Comparison of ENCODE assay signal across 1 mouse cellular context in the genomic region with DNA sequence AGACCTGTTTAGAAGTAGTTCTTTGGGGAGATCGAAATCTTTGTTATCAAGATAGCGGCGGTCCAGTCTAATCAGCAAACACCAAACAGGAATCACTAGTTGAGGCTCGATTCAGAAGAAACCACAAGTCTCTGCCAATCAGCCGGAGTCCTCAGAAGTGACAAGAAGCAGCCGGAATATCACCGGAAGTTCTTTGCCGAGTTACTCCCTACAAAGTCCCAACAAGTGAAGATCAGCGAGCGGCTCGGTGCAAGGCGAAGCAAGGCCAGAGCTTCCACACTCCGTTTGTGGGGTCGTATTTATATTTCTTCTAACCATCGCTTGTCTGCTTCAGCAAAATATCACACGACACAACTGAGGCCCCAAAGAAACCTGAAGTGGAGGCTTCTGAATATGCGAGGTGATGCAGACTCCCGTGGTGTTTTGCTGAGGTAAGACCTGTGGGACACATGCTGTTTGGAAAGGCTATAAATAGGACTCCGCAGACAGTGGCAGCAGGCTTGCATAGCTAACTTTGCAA.
TF ChIP-seq lines count a peak whose summit lies in the region.

No protein-coding gene starts in this region.

TF ChIP-seq in ES-E14, 5 proteins besides CTCF, POLR2A, EP300 and RAD21 (continued from another document):
- TF ChIP-seq ZNF384 (IDR thresholded peaks at IDR 0.05; ENCODE audit: low read depth, low read length) = no peak
- TF ChIP-seq CHD2 (IDR thresholded peaks at IDR 0.05; ENCODE audit: low read depth, low read length) = no peak
- TF ChIP-seq HCFC1 (IDR thresholded peaks at IDR 0.05; ENCODE audit: borderline replicate concordance, insufficient read depth, low read length) = no peak
